Mouse (Mus musculus) megakaryocyte, embryonic 14.5 days (primary cell): ENCODE results near the gene Setd1a. TPM values are rescaled to one million over a fixed set of nuclear protein-coding genes. Genes with fewer than 3 reads are reported as not detected.

ENCODE experiments used
- H3K27me3 ChIP-seq: replicated peaks from 2 replicates; pipeline ENCODE3; 2012; ENCODE audit warnings: inconsistent platforms
- H3K36me3 ChIP-seq: replicated peaks from 2 replicates; pipeline ENCODE3; 2012; ENCODE audit warnings: low read length, inconsistent platforms, mixed read lengths
- H3K4me1 ChIP-seq: 2 replicates; pipeline ENCODE4 v1.6.1; 2012; ENCODE audit warnings: inconsistent platforms
- H3K4me3 ChIP-seq: replicated peaks from 2 replicates; pipeline ENCODE3; 2012; ENCODE audit warnings: moderate library complexity, mild to moderate bottlenecking, inconsistent platforms
- H3K9me3 ChIP-seq: 2 replicates; pipeline ENCODE4 v1.6.1; 2012; ENCODE audit warnings: inconsistent platforms
- FLI1 ChIP-seq: IDR thresholded peaks from 2 replicates; pipeline ENCODE4 v1.6.1; 2012; ENCODE audit warnings: low read length, inconsistent platforms, mixed read lengths
- GATA1 ChIP-seq: IDR thresholded peaks from 3 replicates; pipeline ENCODE4 v1.6.1; 2012; ENCODE audit warnings: mixed read lengths, low read length, inconsistent platforms, borderline replicate concordance
- polyA plus RNA-seq: library from polyadenylated mRNA; stranded (reverse); fragments of >175 nt; gene quantifications from 2 replicates; pipeline ENCODE4 v1.2.3, GENCODE M21; 2012; ENCODE audit warnings: low replicate concordance; ENCODE audit not compliant: insufficient read depth

The Setd1a gene
- polyA plus RNA-seq, 1 experiment = 32.9 TPM

DNA sequence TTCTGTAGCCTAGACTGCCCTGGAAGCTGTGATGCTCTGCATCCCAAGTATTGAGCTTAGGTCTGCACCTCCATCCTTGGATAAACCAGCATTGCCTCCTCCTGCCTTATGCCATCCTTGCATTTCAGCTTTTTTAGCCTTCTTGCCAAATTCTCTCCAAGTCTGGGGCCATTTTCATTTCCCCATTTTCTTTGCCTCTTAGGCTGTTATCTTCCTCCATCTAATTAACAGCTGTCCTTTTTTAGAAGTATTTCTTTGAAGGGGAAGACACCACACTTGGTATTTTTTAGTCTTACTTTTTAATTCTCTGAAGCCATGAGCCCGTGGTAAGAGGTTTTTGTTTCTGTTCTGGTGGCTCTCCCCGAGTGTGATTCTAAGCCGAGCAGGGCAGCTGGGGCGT, 12.8 kb upstream of the Setd1a start:
- TF ChIP-seq GATA1 (no peak), FLI1 (no peak)
- Histone ChIP-seq H3K4me3 (no peak overlapping the region), H3K36me3 (peaks cover 85% of the 10 kb centered on the region), H3K9me3 (no peaks in the 10 kb centered on the region), H3K27me3 (no peaks in the 10 kb centered on the region), H3K4me1 (peaks cover 28% of the 10 kb centered on the region)

GRCm38 (mm10) chr7:127765756-127766155, 10.7 kb upstream of the Setd1a start:
- Histone ChIP-seq H3K27me3 (no peaks in the 10 kb centered on the region), H3K4me3 (no peak overlapping the region), H3K9me3 (no peaks in the 10 kb centered on the region), H3K4me1 (peaks cover 32% of the 10 kb centered on the region), H3K36me3 (peaks cover 68% of the 10 kb centered on the region)
- TF ChIP-seq FLI1 (no peak), GATA1 (no peak)

GRCm38 (mm10) chr7:127766851-127767609, 9.4 kb upstream of the Setd1a start:
- no peak for TF ChIP-seq FLI1
- no peaks in the 10 kb centered on the region for H3K27me3 ChIP-seq
- peaks cover 45% of the 10 kb centered on the region for H3K4me1 ChIP-seq
- H3K36me3 ChIP-seq = peaks cover 62% of the 10 kb centered on the region
- no peaks in the 10 kb centered on the region for H3K9me3 ChIP-seq
- H3K4me3 ChIP-seq = peak overlapping the region; percentile 46

GRCm38 (mm10) chr7:127767671-127768345, 8.7 kb upstream of the Setd1a start:
- Histone ChIP-seq H3K27me3 (no peaks in the 10 kb centered on the region), H3K4me1 (peaks cover 50% of the 10 kb centered on the region), H3K4me3 (peak overlapping the region; percentile 46), H3K9me3 (no peaks in the 10 kb centered on the region), H3K36me3 (peaks cover 56% of the 10 kb centered on the region)
- TF ChIP-seq GATA1 = no peak
- no peak for TF ChIP-seq FLI1

GRCm38 (mm10) chr7:127768346-127768996, 8.0 kb upstream of the Setd1a start:
- H3K4me3 ChIP-seq = peak overlapping the region; percentile 97
- H3K9me3 ChIP-seq = no peaks in the 10 kb centered on the region
- no peaks in the 10 kb centered on the region for H3K27me3 ChIP-seq
- TF ChIP-seq GATA1 (no peak), FLI1 (no peak)
- peaks cover 54% of the 10 kb centered on the region for H3K36me3 ChIP-seq
- H3K4me1 ChIP-seq = peaks cover 54% of the 10 kb centered on the region

DNA sequence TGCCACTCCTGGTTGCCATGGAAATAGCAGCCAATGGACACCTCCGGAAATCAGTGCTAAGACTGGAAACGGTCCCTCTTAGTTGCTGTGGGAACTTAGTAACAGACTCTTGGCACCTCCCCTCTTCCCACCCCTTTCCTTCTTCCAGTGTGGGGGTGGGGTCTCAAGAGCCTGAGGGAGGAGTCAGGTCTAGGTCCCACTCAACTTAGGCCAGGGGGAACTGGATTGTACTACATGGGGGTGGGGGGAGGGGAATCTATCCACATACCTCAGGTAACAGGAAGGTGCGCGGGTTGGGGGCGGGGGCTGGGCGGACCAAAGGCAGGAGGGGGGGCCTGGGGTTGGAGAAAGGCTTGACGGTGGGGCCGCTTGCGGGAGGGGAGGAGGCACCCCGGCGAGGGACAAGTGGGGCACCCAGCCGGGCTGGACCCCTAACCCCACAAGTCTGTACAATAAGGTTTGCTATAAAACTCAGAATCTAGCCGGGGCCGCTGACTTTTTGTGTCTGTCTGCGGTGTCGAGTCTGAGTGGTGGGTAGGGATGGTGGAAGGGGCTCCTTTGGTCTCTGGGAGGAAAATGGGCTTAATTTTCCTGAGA, 7.4 kb upstream of the Setd1a start:
- no peaks in the 10 kb centered on the region for H3K9me3 ChIP-seq
- H3K4me3 ChIP-seq = peak overlapping the region; percentile 97
- peaks cover 54% of the 10 kb centered on the region for H3K36me3 ChIP-seq
- H3K27me3 ChIP-seq = no peaks in the 10 kb centered on the region
- H3K4me1 ChIP-seq = peaks cover 60% of the 10 kb centered on the region
- TF ChIP-seq GATA1 (no peak), FLI1 (no peak)

GRCm38 (mm10) chr7:127769651-127770038, 6.8 kb upstream of the Setd1a start, which contains the start of gene Orai3:
Gene Orai3, plus strand, starts transcription at chr7:127769815.
- TF ChIP-seq FLI1 (no peak), GATA1 (no peak)
- Histone ChIP-seq H3K4me1 (peaks cover 66% of the 10 kb centered on the region), H3K36me3 (peaks cover 54% of the 10 kb centered on the region), H3K9me3 (no peaks in the 10 kb centered on the region), H3K4me3 (peak within 1 kb of the TSS; percentile 97), H3K27me3 (no peaks in the 10 kb centered on the region)

DNA sequence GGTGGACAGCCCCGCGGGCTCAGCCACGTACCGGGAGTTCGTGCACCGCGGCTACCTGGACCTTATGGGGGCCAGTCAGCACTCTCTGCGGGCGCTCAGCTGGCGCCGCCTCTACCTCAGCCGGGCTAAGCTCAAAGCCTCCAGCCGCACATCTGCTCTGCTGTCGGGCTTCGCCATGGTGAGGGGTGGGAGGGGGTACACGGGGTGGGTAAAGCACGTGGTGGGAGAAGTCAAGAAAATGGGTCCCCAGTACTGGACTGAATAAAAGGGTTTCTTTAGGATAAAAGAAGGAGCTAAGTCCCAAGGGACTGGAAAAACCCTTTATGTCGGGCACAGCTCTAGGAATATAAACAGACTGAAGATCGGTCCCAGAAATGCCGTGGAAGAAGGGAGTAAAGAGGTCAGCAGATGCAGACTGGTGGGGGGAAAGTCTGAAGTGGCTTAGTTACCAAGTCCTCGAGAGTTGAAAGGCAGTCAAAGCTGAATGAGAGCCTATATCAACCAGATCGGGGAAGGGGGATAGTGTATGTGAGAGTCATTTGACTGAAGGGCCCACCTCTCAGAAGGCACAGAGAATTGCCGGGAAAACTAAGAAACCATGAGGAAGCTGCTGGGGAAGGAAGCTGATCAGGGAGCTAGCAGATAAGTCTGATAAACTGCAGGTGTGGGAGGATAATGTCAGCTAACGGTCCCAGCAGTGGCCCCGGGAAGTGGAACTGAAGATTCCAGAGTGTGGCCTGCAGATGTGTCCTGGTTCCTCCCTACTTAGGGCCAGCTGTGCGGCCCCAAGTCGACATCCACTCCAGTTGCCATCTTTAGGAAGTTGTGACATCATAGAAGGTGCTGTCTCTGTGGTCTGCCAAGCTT, 6.2 kb upstream of the Setd1a start:
- Histone ChIP-seq H3K9me3 (no peaks in the 10 kb centered on the region), H3K4me1 (peaks cover 72% of the 10 kb centered on the region), H3K27me3 (no peaks in the 10 kb centered on the region), H3K4me3 (peak overlapping the region; percentile 97), H3K36me3 (peaks cover 54% of the 10 kb centered on the region)
- no peak for TF ChIP-seq FLI1

DNA sequence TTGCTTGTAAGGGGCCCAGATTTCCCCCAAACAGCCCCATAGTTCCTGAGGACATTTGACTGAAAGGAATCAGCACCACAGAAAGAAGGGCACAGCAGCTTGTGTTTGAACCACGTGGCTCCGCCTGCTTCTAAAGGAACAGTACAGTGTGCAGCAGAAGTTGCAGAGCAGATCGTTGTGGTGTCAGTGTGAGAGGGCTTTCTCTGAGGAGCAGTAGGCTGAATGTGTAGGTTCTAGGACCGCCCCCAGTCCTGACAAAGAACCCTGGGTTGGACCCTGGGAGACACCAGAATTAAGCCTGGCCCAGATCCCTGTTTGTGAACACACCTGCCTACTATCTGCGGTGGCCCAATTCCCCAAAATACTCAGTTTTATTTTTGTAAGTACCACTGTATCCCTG, 5.2 kb upstream of the Setd1a start:
- Histone ChIP-seq H3K27me3 (no peaks in the 10 kb centered on the region), H3K4me1 (peaks cover 80% of the 10 kb centered on the region), H3K4me3 (peak overlapping the region; percentile 97), H3K9me3 (no peaks in the 10 kb centered on the region), H3K36me3 (peaks cover 48% of the 10 kb centered on the region)
- TF ChIP-seq GATA1 (no peak), FLI1 (no peak)
